Mouse (Mus musculus) olfactory bulb, adult 2 months (tissue): Measurements from ENCODE around the gene Tmem18. TPM values are rescaled to one million over a fixed set of nuclear protein-coding genes. Genes with fewer than 3 reads are reported as not detected.

ENCODE experiments used
- H3K27ac ChIP-seq: fragments of 200-500 bp; 2 replicates; pipeline ENCODE4 v1.5.1; 2012; ENCODE audit warnings: low read depth, low read length; ENCODE audit not compliant: insufficient read depth
- H3K4me1 ChIP-seq: fragments of 200-500 bp; 2 replicates; pipeline ENCODE4 v1.6.1; 2012; ENCODE audit warnings: low read length; ENCODE audit not compliant: control insufficient read depth, insufficient read depth
- H3K4me3 ChIP-seq: fragments of 200-500 bp; 2 replicates; pipeline ENCODE4 v1.5.1; 2012; ENCODE audit warnings: mild to moderate bottlenecking, low read depth, low read length, moderate library complexity; ENCODE audit not compliant: insufficient read depth
- CTCF ChIP-seq: fragments of 200-500 bp; IDR thresholded peaks from 2 replicates; pipeline ENCODE4 v1.5.1; 2012; ENCODE audit warnings: low read depth, mild to moderate bottlenecking, low read length, moderate library complexity; ENCODE audit not compliant: insufficient read depth
- POLR2A ChIP-seq: fragments of 200-500 bp; IDR thresholded peaks from 2 replicates; pipeline ENCODE4 v1.6.1; 2012; ENCODE audit warnings: mild to moderate bottlenecking, low read depth, low read length, moderate library complexity; ENCODE audit not compliant: insufficient read depth
- WGBS: fragments of 180-500 bp; shearing (Covaris S2); methylation state at CpG from one replicate; pipeline ENCODE4 v1.1.7; 2018; 5-methylcytosine and 5-hydroxymethylcytosine counted together
- polyA plus RNA-seq: library from polyadenylated mRNA; stranded (reverse); fragments of >200 nt; gene quantifications from 2 replicates; pipeline ENCODE4 v1.2.4, GENCODE M21; 2012; ENCODE audit warnings: low replicate concordance; ENCODE audit not compliant: missing spikeins, insufficient read depth, insufficient read length

The Tmem18 gene
- not detected in 2 replicates for polyA plus RNA-seq

DNA sequence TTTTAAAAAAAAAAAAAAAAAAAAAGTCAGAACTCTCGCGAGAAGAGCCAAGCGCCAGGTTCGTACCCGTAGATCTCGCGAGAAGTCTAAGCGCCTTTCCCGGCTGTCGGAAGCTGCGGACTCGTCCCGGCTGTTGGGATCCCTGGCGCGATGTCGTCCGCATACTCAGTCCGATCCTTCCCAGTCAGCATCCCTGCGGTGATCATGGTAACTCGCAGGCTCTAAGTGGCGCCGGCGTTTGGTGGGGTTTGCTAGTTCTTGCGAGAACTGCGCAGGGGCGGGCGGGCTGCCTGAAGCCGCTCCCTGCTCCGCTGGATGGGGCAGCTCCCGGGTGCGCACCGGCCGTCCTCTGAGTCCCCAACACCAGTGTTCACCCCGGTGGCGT, at the start of gene Tmem18:
Tmem18 (plus strand) TSS at position 71 of the 385 bp plus-strand sequence.
- Histone ChIP-seq H3K4me3 (peak within 1 kb of the TSS; percentile 73), H3K27ac (peak within 1 kb of the TSS; percentile 63), H3K4me1 (peaks cover 5% of the 10 kb centered on the region)
- peak; percentile 82 for TF ChIP-seq POLR2A
- TF ChIP-seq CTCF = no peak
- WGBS = under 1% methylated on average over 35 of the region's 35 CpGs

DNA sequence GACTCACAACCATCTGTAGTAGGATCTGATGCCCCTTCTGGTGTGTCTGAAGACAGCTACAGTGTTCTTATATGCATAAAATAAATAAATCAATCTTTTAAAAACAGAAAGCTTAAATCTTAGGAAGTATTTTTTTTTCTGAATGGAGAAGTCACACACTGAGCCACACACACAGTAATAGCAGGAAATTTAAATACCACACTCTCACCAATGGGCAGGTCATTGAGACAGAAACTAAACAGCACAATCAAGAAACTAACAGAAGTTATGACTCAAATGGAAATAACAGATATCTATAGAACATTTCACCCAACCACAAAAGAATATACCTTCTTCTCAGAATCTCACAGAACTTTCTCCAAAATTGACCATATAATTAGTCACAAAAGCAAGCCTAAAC, 26.9 kb upstream of the Tmem18 start:
- Histone ChIP-seq H3K4me1 (no peaks in the 10 kb centered on the region), H3K27ac (no peak overlapping the region), H3K4me3 (no peak overlapping the region)
- no peak for TF ChIP-seq POLR2A
- TF ChIP-seq CTCF = no peak

DNA sequence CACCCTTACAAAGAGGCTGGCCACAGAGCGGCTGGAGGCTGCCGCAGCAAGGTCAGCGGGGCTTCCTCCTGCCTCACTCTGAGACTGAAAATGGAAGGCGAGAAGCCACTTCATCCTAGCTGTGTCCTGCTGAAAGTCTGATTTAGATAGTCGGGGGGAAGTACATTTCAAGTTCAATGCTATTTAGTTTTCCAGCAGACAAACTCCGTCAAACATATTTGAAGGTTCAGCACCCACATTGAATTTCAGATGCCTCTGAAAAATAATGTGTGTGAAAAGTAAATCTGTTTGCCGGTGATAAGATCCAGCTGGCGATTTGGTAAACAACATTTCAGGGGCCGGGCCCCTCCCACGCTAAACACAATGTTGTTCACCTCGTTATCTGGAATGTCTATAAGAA, 22.8 kb upstream of the Tmem18 start:
- H3K27ac ChIP-seq = no peak overlapping the region
- no peaks in the 10 kb centered on the region for H3K4me1 ChIP-seq
- H3K4me3 ChIP-seq = no peak overlapping the region
- TF ChIP-seq POLR2A (no peak), CTCF (no peak)
- 23% methylated on average over 11 of the region's 11 CpGs for WGBS

DNA sequence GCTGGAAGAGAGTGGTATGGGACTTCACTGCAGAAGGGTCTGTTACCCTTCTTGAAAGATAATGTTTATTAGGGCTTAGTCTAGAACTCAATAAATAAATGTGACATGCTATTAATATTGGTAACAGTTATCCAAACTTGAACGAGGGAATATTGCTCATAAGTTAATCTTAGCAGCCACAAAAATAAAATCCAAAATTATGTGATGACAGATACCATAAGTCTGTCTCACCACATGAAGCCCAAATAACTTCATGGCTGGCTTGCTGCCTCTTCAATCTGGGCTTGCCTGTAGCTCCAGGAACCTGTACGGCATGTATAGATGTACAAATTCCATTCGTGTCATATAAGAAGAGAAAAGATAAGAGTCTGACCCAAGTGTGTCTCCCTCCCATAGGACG, 12.2 kb upstream of the Tmem18 start:
- Histone ChIP-seq H3K27ac (no peak overlapping the region), H3K4me1 (no peaks in the 10 kb centered on the region), H3K4me3 (no peak overlapping the region)
- no peak for TF ChIP-seq POLR2A
- 91% methylated on average over 4 of the region's 4 CpGs for WGBS

DNA sequence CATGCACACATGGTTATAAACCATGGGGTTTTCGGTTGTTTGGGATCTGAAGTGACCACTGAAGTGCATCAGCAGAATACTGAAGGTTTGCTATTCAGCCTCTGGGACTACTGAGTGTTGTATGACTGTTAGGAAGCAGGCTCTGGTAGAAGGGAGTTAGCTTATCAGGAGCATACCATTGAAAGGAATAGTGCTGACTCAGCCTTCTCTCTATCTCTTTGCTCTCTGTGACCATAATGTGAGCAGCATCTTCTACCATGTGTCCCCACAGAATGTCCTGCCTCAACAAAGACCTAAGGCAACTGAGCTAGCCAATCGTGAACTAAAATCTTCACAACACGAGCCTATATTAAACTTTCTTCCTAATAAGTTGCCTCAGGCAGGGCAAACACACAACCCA, 8.3 kb upstream of the Tmem18 start:
- H3K4me1 ChIP-seq = no peaks in the 10 kb centered on the region
- no peak for TF ChIP-seq CTCF
- no peak for TF ChIP-seq POLR2A
- WGBS = 82% methylated on average over 3 of the region's 3 CpGs
- H3K4me3 ChIP-seq = no peak overlapping the region
- no peak overlapping the region for H3K27ac ChIP-seq

DNA sequence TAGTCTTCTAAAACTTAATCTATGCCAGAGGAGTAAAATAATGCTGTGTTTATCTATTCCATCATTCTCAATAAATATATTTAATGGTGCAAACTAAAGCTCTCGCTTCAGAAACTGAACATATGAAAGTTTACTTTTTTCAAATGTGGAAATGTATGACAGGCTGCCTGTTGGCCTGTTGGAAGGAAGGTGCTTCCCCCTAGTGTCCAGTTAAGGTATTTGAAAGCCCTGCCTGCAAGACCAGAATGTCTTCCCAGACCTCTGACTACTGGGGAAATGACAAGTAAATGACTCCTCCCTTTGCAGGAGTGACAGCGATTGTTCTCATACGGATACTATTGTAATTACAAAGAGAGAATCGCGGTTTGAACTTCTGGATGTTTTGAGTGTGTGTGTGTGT, 6.2 kb upstream of the Tmem18 start:
- H3K4me3 ChIP-seq = no peak overlapping the region
- TF ChIP-seq CTCF (no peak), POLR2A (no peak)
- WGBS = 10% methylated on average over 5 of the region's 5 CpGs
- H3K27ac ChIP-seq = no peak overlapping the region
- no peaks in the 10 kb centered on the region for H3K4me1 ChIP-seq

DNA sequence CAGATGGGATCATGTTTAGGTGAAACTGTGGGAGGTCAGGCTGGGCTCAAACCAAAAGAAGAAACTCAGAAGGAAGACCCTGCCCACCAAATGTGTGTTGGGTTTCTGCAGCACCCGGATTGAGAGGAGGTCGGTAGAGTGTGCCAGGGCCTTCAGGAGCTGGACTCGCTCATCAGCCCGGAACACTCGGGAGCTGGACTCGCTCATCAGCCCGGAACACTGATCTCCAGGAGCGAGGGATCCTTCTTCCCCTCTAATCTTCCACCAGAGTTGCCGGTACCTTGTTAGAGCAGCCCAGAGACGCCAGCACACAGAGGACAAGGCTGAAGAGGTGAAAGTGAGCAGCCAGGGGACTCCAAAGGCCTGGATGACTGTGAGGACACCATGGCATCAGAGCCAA, 2.9 kb upstream of the Tmem18 start:
- TF ChIP-seq POLR2A (no peak), CTCF (no peak)
- Histone ChIP-seq H3K27ac (no peak overlapping the region), H3K4me3 (no peak overlapping the region), H3K4me1 (peaks cover 5% of the 10 kb centered on the region)
- 93% methylated on average over 10 of the region's 10 CpGs for WGBS

DNA sequence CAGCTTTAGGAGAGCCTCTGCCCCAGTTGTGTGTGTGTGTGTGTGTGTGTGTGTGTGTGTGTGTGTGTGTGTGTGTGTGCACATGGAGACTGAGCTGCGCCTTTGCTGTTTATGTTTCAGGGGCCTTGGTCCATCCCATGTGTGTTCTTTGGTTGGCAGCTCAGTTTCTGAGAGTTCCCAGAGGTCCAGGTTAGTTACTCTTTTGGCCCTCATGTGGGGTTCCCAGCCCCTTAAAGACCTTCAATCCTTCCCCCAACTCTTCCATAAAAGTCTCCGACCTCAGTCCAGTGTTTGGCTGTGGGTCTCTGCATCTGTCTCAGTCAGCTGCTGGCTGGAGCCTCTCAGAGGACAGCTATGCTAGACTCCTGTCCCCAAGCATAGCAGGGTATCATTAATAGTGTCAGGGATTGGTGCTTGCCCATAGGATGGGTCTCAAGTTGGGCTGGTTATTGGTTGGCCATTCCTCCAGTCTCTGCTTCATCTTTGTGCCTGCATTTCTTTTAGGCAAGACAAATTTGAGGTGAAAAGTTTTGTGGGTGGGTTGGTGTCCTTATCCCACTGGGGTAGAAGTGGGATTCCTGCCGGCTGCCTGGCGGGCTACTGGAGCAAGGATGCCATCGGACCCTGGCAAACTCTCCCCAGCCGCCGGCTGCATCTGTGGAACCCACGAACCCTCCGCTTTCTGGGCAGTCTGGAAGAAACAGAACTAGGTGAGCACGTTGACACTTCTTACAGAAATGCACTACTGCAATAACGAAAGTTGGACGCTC, 455 bp upstream of the Tmem18 start:
- Histone ChIP-seq H3K27ac (no peak overlapping the region), H3K4me3 (peak overlapping the region; percentile 73), H3K4me1 (peaks cover 5% of the 10 kb centered on the region)
- 11% methylated on average over 12 of the region's 12 CpGs for WGBS
- TF ChIP-seq CTCF (no peak), POLR2A (no peak)

DNA sequence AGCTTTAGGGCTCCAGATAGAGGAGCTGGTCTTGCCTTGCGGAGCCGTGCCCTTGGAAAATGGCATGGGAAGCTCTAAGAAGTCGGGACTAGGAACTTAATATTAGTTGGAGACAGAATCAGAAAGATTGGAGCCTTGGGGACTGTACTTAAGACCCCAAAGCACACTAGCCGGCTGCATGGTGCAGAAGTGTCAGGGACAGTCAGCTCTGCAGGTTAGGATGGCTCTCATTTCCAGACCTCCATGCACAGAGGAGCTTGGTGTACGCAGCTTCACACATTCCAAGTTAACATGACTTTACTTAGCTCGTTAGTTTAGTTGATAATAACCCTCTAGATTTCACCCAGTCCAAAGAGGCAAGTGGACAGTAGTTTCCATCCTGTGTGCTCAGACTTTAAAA, 637 bp downstream of the Tmem18 start:
- TF ChIP-seq CTCF = no peak
- Histone ChIP-seq H3K4me1 (peaks cover 5% of the 10 kb centered on the region), H3K27ac (peak overlapping the region; percentile 63), H3K4me3 (peak overlapping the region; percentile 73)
- WGBS = 5% methylated on average over 6 of the region's 6 CpGs
